ENCODE assay signal across 25 mouse cellular contexts in the genomic region with DNA sequence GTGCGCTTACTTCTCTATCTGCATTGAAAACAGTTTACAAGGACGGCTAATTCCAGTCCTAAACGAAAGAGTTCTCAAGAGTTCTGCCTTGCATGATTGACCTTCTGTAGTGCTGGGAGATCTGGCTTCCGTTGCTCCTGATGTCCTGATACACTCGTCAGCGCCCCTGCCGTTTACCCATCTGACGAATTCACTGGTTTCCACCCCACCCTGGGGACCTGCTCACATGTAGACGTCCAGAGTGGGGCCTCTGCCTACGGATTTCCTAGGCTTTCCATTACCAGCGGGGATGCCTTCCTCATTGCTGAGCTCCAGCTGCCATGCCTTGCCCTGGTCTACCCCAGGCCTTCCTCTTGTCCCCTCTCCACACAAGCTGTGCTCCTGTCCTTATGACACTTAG. TPM values are rescaled to one million over a fixed set of nuclear protein-coding genes. Genes with fewer than 3 reads are reported as not detected.
"Had no signal": no experiment of that assay in that cellular context is flagged by ENCODE, and none has a peak within 500 bp of the region (broad histone marks: within the 10 kb centered on the region; RNA-seq: fewer than 3 reads in every experiment).

No protein-coding gene starts in this region.

- H3K4me3 ChIP-seq: heart, embryonic 12.5 days; hindbrain, embryonic 13.5 days; hindbrain, embryonic 15.5 days; kidney, embryonic 15.5 days; liver, embryonic 13.5 days; liver, embryonic 15.5 days had no signal

- H3K36me3 ChIP-seq: heart, embryonic 12.5 days; hindbrain, embryonic 13.5 days; hindbrain, embryonic 15.5 days; kidney, embryonic 15.5 days; liver, embryonic 13.5 days; liver, embryonic 15.5 days had no signal

- H3K27me3 ChIP-seq: hindbrain, embryonic 13.5 days; hindbrain, embryonic 15.5 days; kidney, embryonic 15.5 days; liver, embryonic 13.5 days; liver, embryonic 15.5 days had no signal

- ATAC-seq: forebrain, postnatal 0 days; hindbrain, postnatal 0 days; intestine, embryonic 16.5 days; liver, postnatal 0 days had no signal

- H3K4me2 ChIP-seq: heart, embryonic 12.5 days; hindbrain, embryonic 13.5 days; hindbrain, embryonic 15.5 days; liver, embryonic 11.5 days; liver, embryonic 13.5 days; liver, embryonic 15.5 days had no signal

- H3K9me3 ChIP-seq: hindbrain, embryonic 13.5 days; hindbrain, embryonic 15.5 days; kidney, embryonic 15.5 days; liver, embryonic 13.5 days; liver, embryonic 15.5 days had no signal

- DNase-seq: forebrain, postnatal 0 days; gastrocnemius, postnatal 14 days; gastrocnemius, postnatal 36 days; heart, postnatal 14 days; heart, postnatal 36 days; kidney, adult 11 months; kidney, adult 2 months; kidney, adult 9 months; kidney, postnatal 14 days; kidney, postnatal 36 days; layer of hippocampus, postnatal 36 days; left cerebral cortex, postnatal 4 days; liver; liver, embryonic 13.5 days; liver, postnatal 0 days had no signal

- H3K9ac ChIP-seq: forebrain, postnatal 0 days; heart, embryonic 12.5 days; hindbrain, embryonic 13.5 days; hindbrain, embryonic 15.5 days; kidney, embryonic 15.5 days; liver, embryonic 13.5 days; liver, embryonic 15.5 days; liver, postnatal 0 days had no signal

- H3K27ac ChIP-seq: hindbrain, embryonic 13.5 days; hindbrain, embryonic 15.5 days; hindbrain, postnatal 0 days; kidney, postnatal 0 days; liver, embryonic 13.5 days; liver, embryonic 15.5 days had no signal

RNA-seq across cellular contexts. Expression of gene Pcsk6, which starts 39.7 kb away (rescaled TPM):
- total RNA-seq: hematopoietic stem cell, adult 5-6 weeks had no signal
